Mouse (Mus musculus) neural tube, embryonic 12.5 days (tissue): ENCODE measurements at regions not wholly inside any gene's neighbourhood (a gene's known extent, or its start where the extent isn't known, plus 50 kb on each side); places are given as distances from the start of the nearest gene placed in this dataset.

Source experiments
- ATAC-seq: fragments of 200-750 bp; cut with Nextera tagmentation; 2 replicates; pipeline ENCODE4 v1.8.0; 2017; ENCODE audit warnings: low read depth, mild to moderate bottlenecking, moderate TSS enrichment, moderate library complexity; ENCODE audit not compliant: low FRiP score
- H3K27ac ChIP-seq: fragments of 300-500 bp; sonication (generic); 2 replicates; pipeline ENCODE4 v1.5.1; 2016
- H3K27me3 ChIP-seq: fragments of 300-500 bp; sonication (generic); replicated peaks from 2 replicates; pipeline ENCODE4 v1.6.1; 2016; ENCODE audit warnings: mild to moderate bottlenecking
- H3K36me3 ChIP-seq: fragments of 300-500 bp; sonication (generic); 2 replicates; pipeline ENCODE4 v1.6.1; 2016; ENCODE audit warnings: mild to moderate bottlenecking
- H3K4me1 ChIP-seq: fragments of 300-500 bp; sonication (generic); 2 replicates; pipeline ENCODE4 v1.6.1; 2016
- H3K4me2 ChIP-seq: fragments of 300-500 bp; sonication (generic); replicated peaks from 2 replicates; pipeline ENCODE4 v1.6.1; 2016; ENCODE audit warnings: mild to moderate bottlenecking
- H3K4me3 ChIP-seq: fragments of 300-500 bp; sonication (generic); 2 replicates; pipeline ENCODE4 v1.5.1; 2016
- H3K9ac ChIP-seq: fragments of 300-500 bp; sonication (generic); 2 replicates; pipeline ENCODE4 v1.6.1; 2016; ENCODE audit warnings: mild to moderate bottlenecking
- H3K9me3 ChIP-seq: fragments of 300-500 bp; sonication (generic); 2 replicates; pipeline ENCODE4 v1.6.1; 2016; ENCODE audit warnings: mild to moderate bottlenecking
- WGBS: fragments of 180-500 bp; shearing (Covaris S2); methylation state at CpG from one replicate; pipeline ENCODE4 v1.1.7; 2016; 5-methylcytosine and 5-hydroxymethylcytosine counted together

GRCm38 (mm10) chr2:83224018-83224417 lies 280.6 kb downstream of the Fsip2 start:
- H3K36me3 ChIP-seq = no peaks in the 10 kb centered on the region

GRCm38 (mm10) chr2:83226198-83226597 lies 282.8 kb downstream of the Fsip2 start:
- H3K36me3 ChIP-seq = no peaks in the 10 kb centered on the region

More at GRCm38 (mm10) chr2:83224018-83224417, 280.6 kb downstream of the Fsip2 start:
- ATAC-seq = no peak
- 85% methylated on average over 2 of the region's 2 CpGs for WGBS
- Histone ChIP-seq H3K9ac (no peak overlapping the region), H3K27me3 (no peaks in the 10 kb centered on the region), H3K4me2 (no peak overlapping the region), H3K4me1 (no peaks in the 10 kb centered on the region), H3K27ac (no peak overlapping the region), H3K4me3 (no peak overlapping the region), H3K9me3 (no peaks in the 10 kb centered on the region)

GRCm38 (mm10) chr2:83251173-83252101 lies 308.0 kb downstream of the Fsip2 start:
- H3K4me1 ChIP-seq = no peaks in the 10 kb centered on the region
- no peak for ATAC-seq
- no peaks in the 10 kb centered on the region for H3K36me3 ChIP-seq
- no peak overlapping the region for H3K27ac ChIP-seq
- H3K9ac ChIP-seq = no peak overlapping the region
- H3K4me3 ChIP-seq = no peak overlapping the region
- H3K4me2 ChIP-seq = no peak overlapping the region
- no peaks in the 10 kb centered on the region for H3K27me3 ChIP-seq
- no peaks in the 10 kb centered on the region for H3K9me3 ChIP-seq
- 52% methylated on average over 6 of the region's 6 CpGs for WGBS

More at GRCm38 (mm10) chr2:83226198-83226597, 282.8 kb downstream of the Fsip2 start:
- Histone ChIP-seq H3K4me3 (no peak overlapping the region), H3K27ac (no peak overlapping the region), H3K4me2 (no peak overlapping the region), H3K27me3 (no peaks in the 10 kb centered on the region), H3K4me1 (no peaks in the 10 kb centered on the region), H3K9me3 (no peaks in the 10 kb centered on the region), H3K9ac (no peak overlapping the region)
- no peak for ATAC-seq
- WGBS = 91% methylated on average over 5 of the region's 5 CpGs

GRCm38 (mm10) chr2:83256811-83257321 lies 313.4 kb downstream of the Fsip2 start:
- Histone ChIP-seq H3K36me3 (no peaks in the 10 kb centered on the region), H3K4me1 (no peaks in the 10 kb centered on the region), H3K27me3 (no peaks in the 10 kb centered on the region), H3K4me3 (no peak overlapping the region), H3K9me3 (no peaks in the 10 kb centered on the region), H3K27ac (no peak overlapping the region), H3K9ac (no peak overlapping the region), H3K4me2 (no peak overlapping the region)
- ATAC-seq = no peak
- WGBS = 72% methylated on average over 2 of the region's 2 CpGs

GRCm38 (mm10) chr2:83258613-83259012 lies 315.2 kb downstream of the Fsip2 start:
- WGBS = 66% methylated on average over 3 of the region's 3 CpGs

GRCm38 (mm10) chr2:83303515-83303914 lies 340.7 kb upstream of the Zc3h15 start:
- no peaks in the 10 kb centered on the region for H3K36me3 ChIP-seq
- H3K9ac ChIP-seq = no peak overlapping the region
- H3K4me1 ChIP-seq = no peaks in the 10 kb centered on the region
- no peaks in the 10 kb centered on the region for H3K27me3 ChIP-seq
- no peak overlapping the region for H3K4me3 ChIP-seq
- no peak overlapping the region for H3K27ac ChIP-seq
- H3K4me2 ChIP-seq = no peak overlapping the region
- 68% methylated on average over 8 of the region's 8 CpGs for WGBS
- no peaks in the 10 kb centered on the region for H3K9me3 ChIP-seq
- no peak for ATAC-seq

More at GRCm38 (mm10) chr2:83258613-83259012, 315.2 kb downstream of the Fsip2 start:
- Histone ChIP-seq H3K9ac (no peak overlapping the region), H3K36me3 (no peaks in the 10 kb centered on the region), H3K27me3 (no peaks in the 10 kb centered on the region), H3K4me1 (no peaks in the 10 kb centered on the region), H3K27ac (no peak overlapping the region), H3K9me3 (no peaks in the 10 kb centered on the region), H3K4me3 (no peak overlapping the region), H3K4me2 (no peak overlapping the region)
- ATAC-seq = no peak

GRCm38 (mm10) chr2:83332056-83332769 lies 312.0 kb upstream of the Zc3h15 start:
- H3K4me1 ChIP-seq = no peaks in the 10 kb centered on the region
- no peak overlapping the region for H3K4me2 ChIP-seq
- H3K36me3 ChIP-seq = no peaks in the 10 kb centered on the region
- H3K9me3 ChIP-seq = no peaks in the 10 kb centered on the region
- no peak overlapping the region for H3K27ac ChIP-seq
- no peak overlapping the region for H3K4me3 ChIP-seq
- WGBS = 78% methylated on average over 5 of the region's 5 CpGs
- H3K27me3 ChIP-seq = no peaks in the 10 kb centered on the region
- H3K9ac ChIP-seq = no peak overlapping the region
- no peak for ATAC-seq

- H3K4me3 ChIP-seq = no peak overlapping the region
- no peak overlapping the region for H3K27ac ChIP-seq
- H3K9ac ChIP-seq = no peak overlapping the region
- no peaks in the 10 kb centered on the region for H3K36me3 ChIP-seq
- no peaks in the 10 kb centered on the region for H3K9me3 ChIP-seq
- ATAC-seq = peak; percentile 53; the same call in 1 of the 2 replicates
- H3K4me2 ChIP-seq = no peak overlapping the region
- WGBS = 45% methylated on average over 5 of the region's 5 CpGs
- H3K27me3 ChIP-seq = no peaks in the 10 kb centered on the region
- no peaks in the 10 kb centered on the region for H3K4me1 ChIP-seq
Observed at GRCm38 (mm10) chr2:83332770-83333157, 311.5 kb upstream of the Zc3h15 start.

- Histone ChIP-seq H3K27me3 (no peaks in the 10 kb centered on the region), H3K4me1 (no peaks in the 10 kb centered on the region), H3K4me2 (no peak overlapping the region), H3K36me3 (no peaks in the 10 kb centered on the region), H3K9ac (no peak overlapping the region), H3K27ac (no peak overlapping the region), H3K4me3 (no peak overlapping the region), H3K9me3 (no peaks in the 10 kb centered on the region)
- 36% methylated on average over 4 of the region's 4 CpGs for WGBS
- ATAC-seq = no peak
Observed at GRCm38 (mm10) chr2:83337364-83337763, 306.9 kb upstream of the Zc3h15 start.

- H3K4me3 ChIP-seq = no peak overlapping the region
- no peaks in the 10 kb centered on the region for H3K4me1 ChIP-seq
- no peak for ATAC-seq
- H3K27ac ChIP-seq = no peak overlapping the region
- no peaks in the 10 kb centered on the region for H3K36me3 ChIP-seq
- no peak overlapping the region for H3K9ac ChIP-seq
- no peaks in the 10 kb centered on the region for H3K27me3 ChIP-seq
- WGBS = 82% methylated on average over 6 of the region's 6 CpGs
- H3K9me3 ChIP-seq = no peaks in the 10 kb centered on the region
- no peak overlapping the region for H3K4me2 ChIP-seq
Observed at GRCm38 (mm10) chr2:83340168-83340567, 304.1 kb upstream of the Zc3h15 start.
